Mouse (Mus musculus): ENCODE data around the gene Pum2.

DNA sequence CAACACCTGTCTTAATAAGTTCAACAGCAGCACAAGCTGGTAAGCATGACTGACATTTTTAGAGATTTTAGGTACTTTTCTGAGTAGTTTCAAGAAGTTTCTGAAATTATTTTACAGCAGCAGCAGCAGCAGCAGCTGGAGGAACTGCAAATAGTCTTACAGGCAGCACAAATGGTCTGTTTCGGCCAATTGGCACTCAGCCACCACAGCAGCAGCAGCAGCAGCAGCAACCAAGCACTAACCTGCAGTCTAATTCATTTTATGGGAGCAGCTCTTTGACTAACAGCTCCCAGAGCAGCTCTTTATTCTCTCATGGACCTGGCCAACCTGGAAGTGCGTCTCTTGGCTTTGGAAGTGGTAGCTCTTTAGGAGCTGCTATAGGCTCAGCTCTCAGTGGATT is 54.8 kb downstream of the Pum2 start:
- TF ChIP-seq CTCF (IDR thresholded peaks at IDR 0.05; ENCODE audit: insufficient read depth, low read depth, low read length) (no peak), POLR2A (IDR thresholded peaks at IDR 0.05; ENCODE audit: insufficient read depth, low read depth, low read length) (no peak)
